ENCODE assay signal across 8 mouse cellular contexts in the genomic region with DNA sequence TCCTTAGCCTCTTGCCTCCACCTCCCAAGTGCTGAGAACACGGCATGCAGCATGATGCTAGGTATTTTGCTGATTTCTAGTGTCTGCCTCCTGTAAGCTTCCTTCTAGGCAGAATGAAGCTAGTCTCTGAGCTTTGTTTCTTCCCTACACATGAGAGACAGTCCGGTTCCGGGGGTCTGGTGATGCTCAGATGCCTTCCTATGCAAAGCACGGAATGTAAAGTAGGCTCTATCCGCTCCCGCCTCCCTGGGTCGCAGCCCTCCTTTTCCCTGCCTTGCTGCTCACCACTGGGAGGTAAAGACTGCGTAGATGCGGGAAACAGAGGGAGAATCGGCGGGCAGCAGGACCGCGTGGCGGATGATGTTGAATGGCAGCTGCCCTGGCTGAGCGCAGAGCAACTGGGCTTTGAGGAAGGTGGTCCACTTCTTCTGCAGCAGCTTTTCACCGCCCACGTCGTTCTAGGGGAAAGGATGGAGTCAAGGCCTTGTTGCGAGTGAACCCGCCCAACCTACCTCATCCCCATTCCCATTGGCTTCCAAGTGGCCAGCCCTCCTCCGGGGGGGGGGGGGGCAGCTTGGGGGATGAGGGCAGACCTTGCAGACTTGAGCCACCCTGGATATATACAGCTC. TPM values are rescaled to one million over a fixed set of nuclear protein-coding genes. Genes with fewer than 3 reads are reported as not detected.
DNase-seq lines count a peak whose midpoint lies in the region; ATAC-seq lines count a peak whose summit lies in the region.

No protein-coding gene starts in this region.

- H3K36me3 ChIP-seq in heart, embryonic 10.5 days, result no peaks in the 10 kb centered on the region
- no peaks in the 10 kb centered on the region for H3K36me3 ChIP-seq in limb, embryonic 15.5 days
- H3K36me3 ChIP-seq in stomach, embryonic 16.5 days (ENCODE audit: control insufficient read depth, insufficient read depth, low read length), result no peaks in the 10 kb centered on the region

- peak; percentile 77 for ATAC-seq in limb, embryonic 15.5 days (ENCODE audit: insufficient number of reproducible peaks, low FRiP score, low TSS enrichment, low read depth)
- ATAC-seq in stomach, embryonic 16.5 days (ENCODE audit: insufficient read depth, low FRiP score), result 0 out of 2 replicates have a peak, but pooled peaks have one; percentile 6

- peak overlapping the region; percentile 45 for H3K4me3 ChIP-seq in heart, embryonic 10.5 days
- peak overlapping the region; percentile 36 for H3K4me3 ChIP-seq in limb, embryonic 15.5 days
- peak overlapping the region; percentile 33 for H3K4me3 ChIP-seq in stomach, embryonic 16.5 days (replicated peaks; ENCODE audit: low read length)

- H3K27ac ChIP-seq in heart, embryonic 10.5 days, result 0 out of 2 replicates have a peak overlapping the region, but pooled peaks have one; percentile 50
- peak overlapping the region; percentile 63 for H3K27ac ChIP-seq in limb, embryonic 15.5 days
- H3K27ac ChIP-seq in stomach, embryonic 16.5 days (ENCODE audit: low read length), result no peak overlapping the region; the same call in 1 of the 2 replicates

- H3K27me3 ChIP-seq in heart, embryonic 10.5 days (ENCODE audit: insufficient read depth, poor library complexity, severe bottlenecking), result peaks cover 66% of the 10 kb centered on the region
- no peaks in the 10 kb centered on the region for H3K27me3 ChIP-seq in limb, embryonic 15.5 days
- H3K27me3 ChIP-seq in stomach, embryonic 16.5 days (ENCODE audit: control insufficient read depth, insufficient read depth, low read length), result no peaks in the 10 kb centered on the region

- peak overlapping the region; percentile 49 for H3K4me2 ChIP-seq in limb, embryonic 15.5 days
- H3K4me2 ChIP-seq in stomach, embryonic 16.5 days (ENCODE audit: low read depth, low read length), result peak overlapping the region; percentile 46

- no peaks in the 10 kb centered on the region for H3K9me3 ChIP-seq in heart, embryonic 10.5 days
- no peaks in the 10 kb centered on the region for H3K9me3 ChIP-seq in limb, embryonic 15.5 days
- H3K9me3 ChIP-seq in stomach, embryonic 16.5 days (replicated peaks; ENCODE audit: control insufficient read depth, low read length), result no peaks in the 10 kb centered on the region

- peaks cover 27% of the 10 kb centered on the region for H3K4me1 ChIP-seq in heart, embryonic 10.5 days
- peaks cover 16% of the 10 kb centered on the region for H3K4me1 ChIP-seq in limb, embryonic 15.5 days
- peaks cover 22% of the 10 kb centered on the region for H3K4me1 ChIP-seq in stomach, embryonic 16.5 days (ENCODE audit: control insufficient read depth, insufficient read depth, low read length)

- peak overlapping the region; percentile 51; the same call in 1 of the 2 replicates for H3K9ac ChIP-seq in limb, embryonic 15.5 days
- H3K9ac ChIP-seq in stomach, embryonic 16.5 days (ENCODE audit: low read length), result peak overlapping the region; percentile 58

- WGBS in heart, embryonic 10.5 days, result 8% methylated on average over 21 of the region's 21 CpGs
- WGBS in limb, embryonic 15.5 days, result 10% methylated on average over 21 of the region's 21 CpGs
- 20% methylated on average over 21 of the region's 21 CpGs for WGBS in stomach, embryonic 16.5 days

- peak; percentile 37 for DNase-seq in layer of hippocampus, postnatal 10 days (ENCODE audit: low spot score in 2 of 2)
- DNase-seq in layer of hippocampus, adult 11-12 months (ENCODE audit: low spot score), result no peak
- peak; percentile 82 for DNase-seq in cerebellum, adult 9-11 months
- peak; percentile 81 for DNase-seq in heart, embryonic 10.5 days (ENCODE audit: low spot score)
- DNase-seq in natural killer cell, adult 2 months (ENCODE audit: low spot score in 2 of 2), result no peak
- no peak for DNase-seq in urinary bladder, postnatal 14 days (ENCODE audit: low spot score)

RNA-seq across cellular contexts. Expression of gene Sema4a, which starts 11.5 kb away (rescaled TPM):
- total RNA-seq in layer of hippocampus, postnatal 10 days (2021), result 10 to 100 TPM; 39.6 to 42.8 TPM
- polyA plus RNA-seq in heart, embryonic 10.5 days (2016; fragmentation: Nextera tagmentation; extraction: Ambion mirVana), result 1.7 and 4.3 TPM in 2 replicates
- 23.1 and 24.5 TPM in 2 replicates for polyA plus RNA-seq in limb, embryonic 15.5 days (2015; fragmentation: Nextera tagmentation; extraction: Ambion mirVana)
- 33.1 and 38.4 TPM in 2 replicates for polyA plus RNA-seq in stomach, embryonic 16.5 days (2015; fragmentation: Nextera tagmentation; extraction: Ambion mirVana)

RNA-seq across cellular contexts. Expression of gene Slc25a44, which starts 24.6 kb away (rescaled TPM):
- 10 to 100 TPM; 54.1 to 58.1 TPM for total RNA-seq in layer of hippocampus, postnatal 10 days (2021)
- 16.8 and 17.5 TPM in 2 replicates for polyA plus RNA-seq in heart, embryonic 10.5 days (2016; fragmentation: Nextera tagmentation; extraction: Ambion mirVana)
- 16.5 and 17.1 TPM in 2 replicates for polyA plus RNA-seq in limb, embryonic 15.5 days (2015; fragmentation: Nextera tagmentation; extraction: Ambion mirVana)
- 18.0 and 20.0 TPM in 2 replicates for polyA plus RNA-seq in stomach, embryonic 16.5 days (2015; fragmentation: Nextera tagmentation; extraction: Ambion mirVana)

RNA-seq across cellular contexts. Expression of gene Pmf1, which starts 39.4 kb away (rescaled TPM):
- total RNA-seq in layer of hippocampus, postnatal 10 days (2021), result 10 to 100 TPM; 10.9 to 11.6 TPM
- polyA plus RNA-seq in heart, embryonic 10.5 days (2016; fragmentation: Nextera tagmentation; extraction: Ambion mirVana), result 131 and 149 TPM in 2 replicates
- 94.9 and 106 TPM in 2 replicates for polyA plus RNA-seq in limb, embryonic 15.5 days (2015; fragmentation: Nextera tagmentation; extraction: Ambion mirVana)
- 98.9 and 104 TPM in 2 replicates for polyA plus RNA-seq in stomach, embryonic 16.5 days (2015; fragmentation: Nextera tagmentation; extraction: Ambion mirVana)

Comparison
In these comparisons a context has a peak if more than half of its experiments do, and no peak if none do; other contexts are left out.
1. DNase-seq: peak in layer of hippocampus, postnatal 10 days (2 of 2), cerebellum, adult 9-11 months (single experiment) and heart, embryonic 10.5 days (single experiment); none in layer of hippocampus, adult 11-12 months (single experiment), natural killer cell, adult 2 months (0 of 2) and urinary bladder, postnatal 14 days (single experiment).
2. Peak in every context shown above with its lines, with median percentiles within 50 percentile points of each other: H3K4me3 ChIP-seq.